Mouse (Mus musculus): ENCODE measurements around the gene Ipo11.
"Not testable (repeated sequence)": the region's sequence is repeated elsewhere in the genome, so short reads cannot be mapped to it uniquely, and the experiment has no call there.

Gene Ipo11

DNA sequence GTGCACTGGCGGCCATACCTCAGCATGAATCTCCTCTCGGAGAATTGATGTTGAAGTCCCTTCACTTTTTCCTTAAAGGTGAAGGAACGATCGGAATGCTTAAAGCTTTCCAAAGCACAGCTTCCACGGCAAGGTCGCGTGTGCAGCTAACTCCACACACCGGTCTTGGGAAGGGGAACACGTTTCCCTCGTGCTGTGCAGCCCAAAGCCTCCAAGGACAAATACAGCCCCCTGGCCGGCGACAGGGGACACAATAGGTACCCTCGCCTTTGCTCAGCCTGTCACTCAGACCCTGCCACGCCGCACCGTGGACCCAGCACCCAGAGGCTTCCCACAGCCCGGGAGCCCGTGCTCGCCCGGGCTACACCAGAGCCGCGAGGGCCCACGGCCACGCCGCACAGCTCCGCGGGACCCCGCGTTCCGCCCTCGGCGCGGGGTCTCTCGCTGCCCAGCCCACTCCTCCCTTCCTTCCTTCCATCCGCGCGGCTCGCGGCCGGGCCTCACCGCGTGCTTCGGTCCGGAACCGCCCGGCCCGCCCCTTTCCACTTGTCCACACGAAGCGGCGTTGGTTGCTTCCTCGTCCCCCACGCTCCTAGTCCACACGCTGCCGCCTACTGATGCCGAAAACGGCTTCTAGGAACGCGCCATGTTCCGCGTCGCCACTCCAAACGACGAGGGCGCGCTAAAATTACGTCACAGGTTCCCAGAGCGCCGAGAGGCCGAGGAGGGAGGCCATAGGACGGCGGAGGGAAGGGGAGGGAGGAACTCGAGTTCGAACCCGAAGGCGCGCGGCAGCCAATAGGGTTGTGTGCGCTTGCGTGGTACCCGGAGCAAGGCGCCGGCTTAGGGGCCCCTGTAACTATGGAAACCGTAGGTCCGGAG, at the start of gene Ipo11:
Ipo11 (minus strand) TSS at position 703 of the 882 bp plus-strand sequence.
- peak; percentile 84 for DNase-seq (ENCODE audit: extremely low read depth, low read depth)

DNA sequence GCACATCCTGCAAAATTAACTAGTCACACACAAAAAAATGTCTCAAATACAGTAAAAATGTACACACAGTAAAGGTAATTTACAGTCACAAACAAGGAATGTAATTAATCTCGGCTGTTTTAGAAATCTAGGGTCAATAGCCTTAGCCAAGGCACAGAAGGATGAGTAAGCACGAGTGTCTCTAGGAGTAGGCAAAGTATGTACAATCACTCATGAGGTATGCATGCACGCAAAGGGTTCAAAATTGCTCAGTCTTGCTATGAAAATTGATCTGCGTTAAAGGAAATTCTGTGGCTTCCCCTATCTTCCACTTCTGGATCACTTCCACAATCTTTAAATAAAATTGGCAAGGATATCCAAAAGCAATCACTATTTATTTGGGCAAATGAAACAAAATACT, 24.7 kb upstream of the Ipo11 start:
- DNase-seq (ENCODE audit: extremely low read depth, low read depth) = no peak

DNA sequence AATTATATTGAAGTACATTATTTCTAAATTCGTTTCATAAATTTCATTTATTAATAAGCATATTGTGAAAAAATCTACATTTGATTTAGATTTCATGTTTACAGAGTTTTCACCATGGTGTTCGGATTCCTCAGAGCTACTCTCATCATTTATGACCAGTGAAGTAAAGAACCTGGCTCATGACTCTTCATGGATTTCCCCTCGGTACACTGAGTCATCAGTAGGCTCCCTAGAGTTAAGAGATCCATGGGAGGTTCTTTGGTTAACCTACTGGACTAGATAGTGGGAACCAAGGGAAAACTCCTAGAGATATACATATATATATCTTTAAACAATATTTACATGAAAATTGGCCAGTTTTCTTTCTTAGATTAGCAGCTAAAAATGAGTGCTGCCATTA, 23.8 kb upstream of the Ipo11 start:
- DNase-seq (ENCODE audit: extremely low read depth, low read depth) = no peak

DNA sequence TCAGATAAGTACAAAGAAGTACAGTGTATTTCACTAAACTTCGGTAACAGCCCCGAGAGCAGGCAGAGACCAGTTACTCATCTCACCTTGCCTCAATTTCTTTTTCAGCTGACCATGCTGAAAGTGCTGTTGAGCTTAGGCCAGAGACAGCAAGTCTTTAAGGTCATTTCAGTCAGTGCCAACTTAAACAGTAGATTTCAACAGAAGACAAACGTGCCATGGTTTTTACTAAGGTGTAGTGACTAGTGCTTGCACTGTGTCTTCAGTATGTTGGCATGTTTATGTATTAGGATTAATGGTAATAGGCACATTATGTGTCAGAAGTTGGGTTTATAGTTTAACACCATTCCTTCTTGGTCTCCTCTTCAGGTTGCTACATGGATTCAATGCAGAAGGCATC, 21.5 kb upstream of the Ipo11 start:
- DNase-seq (ENCODE audit: extremely low read depth, low read depth) = no peak

DNA sequence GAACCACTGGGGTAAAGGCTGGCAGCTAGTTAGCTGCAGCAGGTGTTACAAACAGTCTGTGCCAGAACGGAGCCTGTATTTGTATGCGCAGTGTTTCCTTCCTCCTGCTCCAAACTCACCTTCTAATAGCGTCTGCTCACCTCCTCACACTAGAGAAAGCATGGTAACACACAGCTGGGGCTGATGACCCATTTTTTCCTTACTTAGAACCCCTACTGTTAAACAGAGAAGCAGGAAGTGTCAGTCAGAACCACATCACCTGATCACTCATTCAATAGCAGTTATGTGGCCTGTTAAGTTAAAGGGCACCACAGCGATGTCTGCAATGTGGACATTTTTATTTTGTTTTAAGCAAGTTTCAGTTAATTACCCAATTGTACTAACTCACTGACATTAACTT, 20.8 kb upstream of the Ipo11 start:
- no peak for DNase-seq (ENCODE audit: extremely low read depth, low read depth)

DNA sequence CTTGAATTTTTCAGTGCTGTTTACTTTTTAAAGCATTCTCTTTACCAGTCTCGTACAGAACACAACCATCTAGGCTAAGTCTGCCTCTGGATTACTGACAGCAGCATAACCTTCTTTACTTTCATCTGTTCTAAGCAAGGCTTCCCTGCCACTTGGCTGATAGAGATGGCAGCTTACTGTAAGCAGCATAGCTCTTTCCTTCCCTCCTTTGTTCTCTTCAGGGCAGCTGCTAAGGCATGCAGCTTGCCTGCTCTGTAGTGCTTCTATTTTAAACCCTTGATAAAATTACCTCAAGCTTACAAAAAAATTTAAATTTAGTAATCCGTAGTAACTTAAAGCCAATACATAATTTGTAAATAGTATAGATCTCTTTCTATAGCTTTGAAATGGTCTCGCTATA, 18.1 kb upstream of the Ipo11 start:
- no peak for DNase-seq (ENCODE audit: extremely low read depth, low read depth)

DNA sequence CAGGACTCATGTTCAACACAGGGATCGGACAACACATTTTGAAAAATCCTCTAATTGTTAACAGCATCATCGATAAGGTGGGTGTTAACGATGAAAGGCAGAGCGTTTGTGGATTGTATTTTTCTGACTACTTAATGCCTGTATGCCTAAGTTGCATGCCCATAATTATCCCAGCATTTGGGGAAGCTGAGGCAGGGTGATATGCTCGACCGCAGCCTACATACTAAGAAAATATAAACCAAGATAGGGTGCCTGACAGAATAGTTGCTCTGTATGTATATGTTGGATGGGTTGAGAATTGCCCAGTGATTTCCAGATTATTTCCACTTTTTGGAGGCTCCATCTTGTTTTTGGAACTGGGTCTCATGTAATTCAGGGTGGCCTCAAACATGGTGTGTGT, 10.8 kb upstream of the Ipo11 start:
- DNase-seq (ENCODE audit: extremely low read depth, low read depth) = no peak

DNA sequence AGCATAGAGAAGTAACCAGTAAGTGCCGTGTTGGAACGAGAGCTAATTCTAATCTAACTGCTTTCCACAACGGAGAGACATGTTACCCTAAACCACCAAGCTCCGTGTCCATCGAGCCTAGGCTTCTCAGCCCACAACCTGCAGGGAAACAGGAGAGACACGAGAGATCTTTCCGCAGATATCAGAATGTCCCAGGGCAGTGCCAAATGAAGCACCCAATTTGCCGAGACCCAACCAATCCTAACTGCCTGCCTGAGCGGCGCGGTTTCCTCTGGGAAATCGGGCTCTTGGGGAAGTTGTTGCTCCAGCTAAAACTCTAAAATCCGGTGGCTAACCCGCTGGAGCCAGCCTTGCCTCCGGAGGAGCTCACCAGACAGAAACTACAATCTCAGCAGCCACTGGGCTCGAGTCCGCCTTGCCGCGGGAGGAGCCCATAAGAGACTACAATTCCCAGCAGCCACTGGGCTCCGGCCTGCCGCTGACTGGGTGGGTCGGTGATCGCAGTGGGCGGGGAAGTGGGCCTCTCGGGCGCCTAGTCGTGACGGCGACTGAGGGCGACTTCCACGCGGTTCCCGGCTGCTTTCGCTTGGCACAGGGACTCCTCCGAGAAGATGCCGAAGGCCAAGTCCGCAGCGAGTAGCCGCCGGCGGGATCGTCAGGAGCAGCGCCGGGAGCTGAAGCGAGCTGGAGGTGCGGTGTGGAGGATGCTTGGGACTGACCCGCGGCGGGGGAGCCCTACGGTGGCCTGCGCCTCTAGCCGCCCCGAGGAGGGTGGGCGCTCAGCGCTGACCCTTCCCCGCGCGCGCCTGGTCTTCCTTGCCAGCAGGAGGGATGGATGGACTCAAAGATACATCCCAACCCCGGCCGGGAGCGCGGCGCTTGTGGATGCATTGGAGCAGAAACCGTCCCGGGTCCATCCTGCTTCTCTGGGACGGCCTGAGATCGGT, 10.1 kb upstream of the Ipo11 start, which contains the start of gene Dimt1:
Dimt1 (plus strand) TSS at position 534 of the 947 bp plus-strand sequence.
- peak; percentile 79 for DNase-seq (ENCODE audit: extremely low read depth, low read depth)

DNA sequence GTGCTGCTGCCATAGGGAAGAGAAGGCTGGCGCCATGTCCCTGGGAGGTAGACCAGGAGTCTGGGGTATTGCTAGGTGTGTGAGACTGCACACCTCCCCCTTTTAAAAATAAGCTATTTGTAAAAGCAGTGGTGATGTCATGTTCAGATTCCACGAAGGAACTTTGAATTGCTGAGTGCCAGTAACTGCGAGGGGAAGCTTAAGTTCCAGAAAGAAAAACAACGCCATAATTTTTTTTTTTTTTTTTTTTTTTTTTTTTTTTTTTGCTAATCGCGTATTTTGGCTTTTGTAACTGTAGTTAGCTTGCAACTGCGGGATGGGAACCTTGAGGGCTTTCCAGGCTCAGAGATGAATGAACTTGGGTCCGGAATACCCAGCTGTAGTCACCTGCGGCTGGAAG, 8.8 kb upstream of the Ipo11 start:
- no peak for DNase-seq (ENCODE audit: extremely low read depth, low read depth)

DNA sequence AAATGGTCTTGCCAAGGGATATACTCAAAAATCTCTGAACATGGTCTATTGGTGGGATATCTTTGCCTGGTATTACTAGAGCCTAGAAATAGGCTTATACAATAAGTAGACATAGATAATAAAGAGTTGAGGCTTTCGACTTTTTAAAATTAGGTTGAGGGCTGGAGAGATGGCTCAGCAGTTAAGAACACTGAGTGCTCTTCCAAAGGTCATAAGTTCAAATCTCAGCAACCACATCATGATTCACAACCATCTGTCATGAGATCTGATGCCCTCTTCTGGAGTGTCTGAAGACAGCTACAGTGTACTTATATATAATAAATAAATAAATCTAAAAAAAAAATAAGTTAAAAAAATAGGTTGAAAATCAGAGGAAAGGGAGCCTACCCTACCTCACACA, 6.0 kb upstream of the Ipo11 start:
- DNase-seq (ENCODE audit: extremely low read depth, low read depth) = no peak

DNA sequence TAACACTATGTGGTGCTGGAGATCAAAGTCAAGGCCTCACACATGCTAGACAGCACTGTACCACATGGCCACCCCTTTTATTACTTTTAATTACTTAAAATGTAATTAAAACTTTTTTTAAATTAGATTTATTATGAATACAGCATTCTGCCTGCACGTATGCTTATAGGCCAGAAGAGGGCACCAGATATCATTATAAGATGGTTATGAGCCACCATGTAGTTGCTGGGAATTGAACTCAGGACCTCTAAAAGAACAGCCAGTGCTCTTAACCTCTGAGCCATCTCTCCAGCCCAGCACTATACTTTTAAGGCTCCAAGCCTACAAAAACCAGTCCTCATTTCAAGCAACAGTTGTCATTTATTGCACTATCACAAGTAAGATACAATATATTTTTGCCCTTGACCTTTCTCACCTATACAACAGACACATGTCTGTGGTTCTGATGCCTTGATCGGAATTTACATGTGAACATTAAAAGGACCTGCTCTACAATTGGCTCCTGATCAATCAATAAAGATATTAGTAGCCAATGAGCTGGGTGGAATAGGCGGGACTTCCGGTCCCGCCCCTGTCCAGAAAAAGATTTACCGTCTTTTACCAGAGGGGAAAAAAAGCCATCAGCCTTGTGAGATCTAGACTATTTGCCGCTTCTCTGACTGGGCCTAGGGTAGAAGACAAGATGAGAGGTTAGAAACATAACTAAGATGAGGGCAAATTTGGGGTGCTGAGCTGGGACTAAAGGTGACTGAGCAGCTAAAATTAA, 4.6 kb upstream of the Ipo11 start:
- no peak for DNase-seq (ENCODE audit: extremely low read depth, low read depth)

DNA sequence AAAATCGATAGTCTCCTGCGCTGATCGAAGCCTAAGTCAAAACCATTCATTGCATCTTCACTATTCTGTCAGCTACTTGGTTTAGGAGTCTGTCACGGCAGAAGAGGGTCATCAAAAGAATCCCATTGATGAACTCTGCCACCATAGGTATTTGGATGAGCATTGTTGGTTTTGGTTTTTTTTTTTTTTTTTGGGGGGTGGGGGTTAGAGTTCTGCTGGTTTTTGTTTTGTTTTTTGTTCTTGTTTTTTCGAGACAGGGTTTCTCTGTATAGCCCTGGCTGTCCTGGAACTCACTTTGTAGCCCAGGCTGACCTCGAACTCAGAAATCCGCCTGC, 347 bp upstream of the Ipo11 start:
- no peak for DNase-seq (ENCODE audit: extremely low read depth, low read depth)

DNA sequence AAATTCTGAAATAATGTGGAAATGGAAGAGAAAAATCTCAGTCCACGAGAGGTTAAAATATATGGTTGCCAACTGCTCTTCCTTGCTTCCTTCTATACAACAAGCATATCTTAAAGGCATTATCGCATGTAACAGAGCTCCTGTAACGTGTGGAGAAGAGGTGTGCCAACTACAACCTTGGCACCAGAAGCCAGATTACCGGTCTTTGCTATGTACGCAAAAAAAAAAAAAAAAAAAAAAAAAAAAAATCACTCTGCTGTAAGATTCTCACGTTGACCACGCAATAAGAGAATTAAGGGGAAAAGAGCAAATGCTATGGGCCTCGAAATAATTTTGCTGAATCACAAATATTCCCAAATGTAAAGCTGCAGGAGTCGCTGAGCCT, 895 bp downstream of the Ipo11 start:
- no peak for DNase-seq (ENCODE audit: extremely low read depth, low read depth)

DNA sequence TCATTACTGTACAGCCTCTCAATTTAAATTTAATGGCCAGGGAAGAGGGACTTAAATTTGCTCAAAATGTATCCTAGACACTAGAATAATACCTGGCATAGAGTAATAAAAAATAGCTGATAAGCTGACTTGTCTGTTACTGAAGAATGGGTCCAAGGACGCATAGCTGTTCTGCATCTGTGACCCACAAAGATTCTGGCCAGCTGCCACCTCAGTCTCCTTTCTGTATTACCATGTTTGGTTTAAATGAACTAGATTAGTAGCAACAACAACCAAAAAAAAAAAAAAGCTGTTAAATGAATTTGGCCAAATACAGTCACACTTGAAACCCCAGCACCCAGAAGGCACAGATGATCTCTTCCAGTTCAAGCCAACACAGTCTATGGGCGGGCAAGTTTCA, 7.6 kb downstream of the Ipo11 start:
- no peak for DNase-seq (ENCODE audit: extremely low read depth, low read depth)

DNA sequence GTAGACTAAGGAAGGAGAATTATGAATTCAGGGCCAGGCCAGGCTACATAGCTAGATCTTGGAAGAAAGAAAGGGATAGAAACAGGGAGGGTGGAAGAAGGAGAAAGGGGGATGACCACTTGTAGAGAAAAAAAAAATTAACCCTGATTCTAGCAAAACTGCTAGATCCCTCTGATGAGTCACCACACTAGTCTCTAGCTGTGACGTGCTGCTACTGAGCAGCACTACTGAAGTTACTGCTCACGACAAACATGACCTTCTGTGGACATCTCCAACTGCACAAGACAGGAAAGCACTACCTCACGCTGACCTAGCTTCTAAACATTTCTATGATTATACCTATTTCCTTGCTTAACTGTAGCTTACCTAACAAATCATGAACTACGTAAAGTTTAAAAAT, 8.5 kb downstream of the Ipo11 start:
- DNase-seq (ENCODE audit: extremely low read depth, low read depth) = no peak

DNA sequence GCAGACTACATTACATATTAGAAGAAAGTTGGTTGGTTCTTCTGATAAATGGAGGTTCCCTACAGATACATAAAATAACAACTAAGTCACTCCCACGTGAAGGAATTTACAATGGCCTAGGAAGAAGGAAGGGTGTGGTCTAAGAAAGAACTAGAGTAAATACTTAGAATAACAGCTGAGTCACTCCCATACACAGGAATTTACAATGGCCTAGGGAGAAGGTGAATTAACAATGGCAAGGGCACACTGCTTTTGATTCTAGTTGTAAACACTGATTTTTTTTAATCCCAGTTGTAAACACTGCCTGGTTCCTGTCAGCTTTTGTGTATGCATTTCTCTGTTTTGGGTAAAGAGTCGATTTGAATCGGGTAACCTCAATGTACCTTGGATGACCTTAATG, 10.8 kb downstream of the Ipo11 start:
- DNase-seq (ENCODE audit: extremely low read depth, low read depth) = not testable (repeated sequence)

DNA sequence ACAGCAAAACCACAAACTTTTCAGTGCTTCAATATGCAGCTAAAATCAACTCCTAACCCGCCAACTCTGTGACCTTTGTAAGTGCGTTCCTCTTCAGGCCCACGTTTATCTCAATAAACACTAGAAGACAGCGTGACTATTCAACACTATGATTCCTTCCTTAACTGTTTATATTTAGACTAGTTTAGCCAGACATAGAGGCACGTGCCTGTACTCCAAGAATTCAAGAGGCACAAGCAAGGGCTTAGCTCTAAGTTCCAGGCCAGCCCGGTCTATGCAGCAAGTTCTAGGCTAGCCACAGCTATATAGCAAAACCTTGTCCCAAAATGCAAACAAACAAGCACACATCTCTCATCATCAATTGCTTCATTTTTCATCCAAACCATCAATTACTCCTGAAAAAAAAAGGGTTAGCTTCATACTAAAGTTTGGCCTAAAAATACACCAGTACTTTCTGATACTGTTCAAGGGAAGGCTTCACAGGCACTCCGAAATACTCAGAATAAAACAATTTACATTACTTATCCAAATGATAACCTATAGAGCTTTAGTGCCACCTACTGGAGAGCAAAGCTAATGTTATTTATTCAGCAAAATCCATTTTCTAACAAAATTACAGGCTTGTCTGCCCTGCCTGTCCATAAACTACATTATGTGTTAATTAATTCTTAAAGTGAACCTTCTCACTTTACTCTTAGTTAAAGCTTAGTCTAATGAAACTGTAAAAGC, 18.3 kb downstream of the Ipo11 start:
- DNase-seq (ENCODE audit: extremely low read depth, low read depth) = no peak

DNA sequence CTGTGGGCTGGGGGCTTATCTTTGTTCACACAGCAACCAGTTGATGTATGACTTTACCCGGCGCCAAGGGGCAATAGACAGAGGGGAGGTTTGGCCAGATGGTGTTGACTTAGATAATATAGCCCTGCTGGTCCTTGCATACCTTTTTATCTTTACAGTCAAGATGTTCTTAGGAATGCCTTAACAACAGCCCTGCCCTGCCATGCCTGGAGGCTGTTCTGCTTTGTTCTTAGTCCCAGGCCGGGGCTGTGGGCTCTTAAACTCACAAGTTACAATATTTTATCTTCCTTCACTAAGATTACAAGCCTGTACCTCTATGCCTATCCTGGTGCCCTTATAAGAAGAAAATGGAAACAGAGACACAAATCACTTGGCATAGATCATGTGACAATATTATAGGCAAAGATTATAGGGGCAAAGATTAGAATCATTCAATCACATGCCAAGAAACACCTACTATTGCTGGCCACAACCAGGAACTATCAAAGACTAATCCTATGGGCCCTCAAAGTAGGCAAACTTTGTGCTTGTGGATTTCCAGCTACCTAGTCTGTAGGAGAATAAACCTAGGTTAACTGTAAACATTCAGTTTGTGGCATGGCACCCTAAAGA, 23.5 kb downstream of the Ipo11 start:
- DNase-seq (ENCODE audit: extremely low read depth, low read depth) = no peak

DNA sequence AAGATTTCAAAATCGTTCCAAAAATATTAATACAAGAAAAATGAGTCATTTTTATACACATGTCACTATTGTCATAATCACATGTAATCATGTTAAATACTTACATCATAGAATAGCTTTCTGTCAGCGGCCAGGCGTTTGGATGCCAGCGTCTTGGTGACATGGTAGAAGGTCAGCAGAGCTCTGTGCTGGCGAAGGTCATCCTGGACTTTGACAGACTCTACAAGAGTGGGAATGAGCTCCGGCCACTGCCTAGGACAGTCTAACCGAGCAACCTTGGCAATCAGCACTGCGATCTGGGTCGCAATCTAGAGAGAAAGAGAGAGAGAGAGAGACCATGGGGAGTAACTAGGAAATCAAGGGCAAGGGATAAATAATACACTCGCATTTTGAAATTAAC, 26.7 kb downstream of the Ipo11 start:
- no peak for DNase-seq (ENCODE audit: extremely low read depth, low read depth)

DNA sequence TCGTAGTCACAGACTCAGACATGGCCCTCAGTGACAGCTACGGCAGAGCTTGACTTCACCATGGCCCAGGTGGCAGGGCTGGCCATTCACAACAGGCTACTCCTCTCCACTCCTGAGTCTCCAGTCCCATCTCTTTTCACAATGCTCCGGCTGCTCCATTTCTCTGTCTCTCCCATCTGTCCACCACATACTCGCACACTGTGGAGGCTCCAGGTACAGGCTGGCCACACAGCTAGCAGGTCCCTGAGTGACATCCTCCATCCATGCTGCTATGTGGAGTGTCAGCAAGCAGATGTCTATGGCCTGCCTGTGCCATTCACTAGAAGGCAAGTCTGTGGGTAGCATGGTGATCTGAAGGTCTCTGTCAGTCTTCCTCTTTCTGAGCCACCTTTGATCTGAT, 29.5 kb downstream of the Ipo11 start:
- no peak for DNase-seq (ENCODE audit: extremely low read depth, low read depth)

DNA sequence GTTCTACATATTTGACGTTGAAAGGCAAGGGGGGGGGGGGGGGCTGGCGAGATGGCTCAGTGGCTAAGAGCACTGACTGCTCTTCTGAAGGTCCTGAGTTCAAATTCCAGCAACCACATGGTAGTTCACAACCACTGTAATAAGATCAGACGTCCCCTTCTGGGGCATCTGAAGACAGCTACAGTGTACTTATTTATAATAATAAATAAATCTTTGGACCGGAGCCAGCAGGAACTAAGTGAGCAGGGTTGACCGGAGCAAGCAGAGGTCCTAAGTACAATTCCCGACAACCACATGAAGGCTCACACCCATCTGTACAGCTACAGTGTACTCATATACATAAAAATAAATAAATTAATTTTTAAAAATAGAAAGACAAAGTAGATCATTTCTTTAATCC, 31.6 kb downstream of the Ipo11 start:
- not testable (repeated sequence) for DNase-seq (ENCODE audit: extremely low read depth, low read depth)
